Mouse (Mus musculus): Measurements from ENCODE around the gene Mcl1. TPM values are rescaled to one million over a fixed set of nuclear protein-coding genes. Genes with fewer than 3 reads are reported as not detected.
"Not testable (repeated sequence)": the region's sequence is repeated elsewhere in the genome, so short reads cannot be mapped to it uniquely, and the experiment has no call there.

Gene Mcl1
- total RNA-seq, 2 experiments from 2014 or later: 151 to 156 TPM

DNA sequence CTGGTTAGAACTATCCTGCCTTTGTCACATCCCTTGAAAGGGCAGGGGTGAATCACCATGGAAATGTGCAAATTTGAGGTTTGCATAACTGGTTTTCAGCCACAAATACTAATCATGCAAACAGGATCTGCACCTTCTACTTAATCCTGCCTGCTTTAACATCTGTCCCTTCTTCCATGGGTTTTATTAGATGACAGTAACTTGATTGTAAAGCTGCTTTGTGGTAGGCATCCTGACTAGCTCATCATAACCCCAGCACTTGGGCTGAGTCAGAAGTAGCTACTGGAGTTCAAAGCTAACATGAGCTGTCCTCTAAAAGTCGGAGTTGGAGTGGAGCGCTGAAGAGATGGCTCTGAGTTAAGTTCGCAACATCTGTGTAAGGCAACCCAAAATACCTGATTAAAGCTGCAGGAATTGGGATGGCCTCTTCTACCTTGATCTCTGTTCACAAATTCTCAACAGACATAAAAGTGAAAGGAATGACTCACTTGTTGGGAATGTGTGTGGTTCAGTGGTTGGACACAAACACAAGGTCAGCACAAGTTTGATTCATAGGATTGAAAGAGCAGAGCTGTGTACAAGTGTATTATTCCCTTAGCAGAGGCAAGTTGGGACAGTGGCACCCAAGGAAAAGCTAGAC lies 5.5 kb downstream of the Mcl1 start:
- no peak for DNase-seq
- intact Hi-C loops (cut with DNase I): no loop called here

GRCm38 (mm10) chr3:95664940-95665352 lies 6.4 kb downstream of the Mcl1 start:
- no peak for DNase-seq

GRCm38 (mm10) chr3:95666124-95666844 lies 7.7 kb downstream of the Mcl1 start:
- peak in 1 of 2 experiments; percentile 68 for DNase-seq

More at GRCm38 (mm10) chr3:95664940-95665352, 6.4 kb downstream of the Mcl1 start:
- intact Hi-C loops (cut with DNase I): no loop called here

DNA sequence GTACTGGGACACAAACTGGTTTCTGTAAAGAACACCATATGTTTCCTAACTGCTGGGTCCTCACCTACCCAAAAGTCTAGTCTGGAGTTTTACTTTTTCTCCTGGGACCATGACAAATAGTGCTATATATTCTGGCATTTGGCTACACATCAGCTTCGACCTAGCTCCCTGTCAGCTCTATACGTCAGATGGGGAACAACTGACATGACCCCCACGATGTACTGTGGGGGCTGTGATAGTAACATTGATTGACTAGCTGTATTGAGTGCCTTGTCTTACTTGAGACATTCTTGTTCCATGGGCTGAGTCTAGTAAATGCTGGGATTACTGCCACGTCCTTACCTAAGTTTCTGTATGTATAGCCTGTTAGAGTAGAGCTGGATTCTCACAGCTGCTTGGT lies 8.9 kb downstream of the Mcl1 start:
- no peak for DNase-seq
- intact Hi-C loops (cut with DNase I): no loop called here

More at GRCm38 (mm10) chr3:95666124-95666844, 7.7 kb downstream of the Mcl1 start:
- intact Hi-C loops (cut with DNase I): no loop called here

DNA sequence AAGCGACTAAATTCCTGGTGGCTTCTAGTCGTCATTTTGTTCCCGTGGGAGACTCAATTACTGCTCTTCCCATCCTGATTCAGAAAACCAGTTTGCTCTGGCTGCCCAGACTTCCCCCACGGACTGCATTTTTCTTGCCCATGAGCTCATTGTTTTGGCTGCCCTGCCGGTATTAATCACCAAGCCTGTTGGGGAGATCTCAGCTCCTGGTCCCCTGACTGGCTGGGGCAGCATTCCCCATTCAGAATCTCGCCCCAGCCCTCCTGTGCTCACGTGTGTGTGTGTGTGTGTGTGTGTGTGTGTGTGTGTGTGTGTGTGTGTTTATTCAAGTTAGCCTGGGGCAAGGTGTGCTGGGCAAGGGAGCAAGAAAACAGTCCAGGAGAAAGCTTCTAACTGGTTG lies 9.4 kb downstream of the Mcl1 start:
- peak; percentile 62 to 70 for DNase-seq
- intact Hi-C loops (cut with DNase I): no loop called here

GRCm38 (mm10) chr3:95668589-95669308 lies 10.2 kb downstream of the Mcl1 start:
- DNase-seq: no peak
- intact Hi-C loops (cut with DNase I): no loop called here

DNA sequence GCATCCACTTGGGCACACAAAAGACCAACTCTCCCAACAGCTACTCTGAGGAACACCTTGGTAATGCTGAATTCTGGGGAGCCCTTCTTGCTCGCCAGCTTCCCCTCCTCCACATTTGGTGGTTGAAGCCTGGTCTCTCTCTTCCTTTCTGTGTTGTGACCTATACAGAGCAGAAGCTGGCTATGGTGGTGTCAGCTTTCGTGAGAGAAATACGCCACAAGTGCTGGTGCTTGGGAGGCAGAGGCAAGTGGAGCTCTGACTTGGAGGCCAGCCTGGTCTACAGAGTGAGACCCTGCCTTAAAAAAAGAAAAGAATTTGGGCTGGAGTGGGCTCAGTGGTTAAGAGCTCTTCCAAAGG lies 10.7 kb downstream of the Mcl1 start:
- DNase-seq: no peak
- intact Hi-C loops (cut with DNase I): no loop called here

DNA sequence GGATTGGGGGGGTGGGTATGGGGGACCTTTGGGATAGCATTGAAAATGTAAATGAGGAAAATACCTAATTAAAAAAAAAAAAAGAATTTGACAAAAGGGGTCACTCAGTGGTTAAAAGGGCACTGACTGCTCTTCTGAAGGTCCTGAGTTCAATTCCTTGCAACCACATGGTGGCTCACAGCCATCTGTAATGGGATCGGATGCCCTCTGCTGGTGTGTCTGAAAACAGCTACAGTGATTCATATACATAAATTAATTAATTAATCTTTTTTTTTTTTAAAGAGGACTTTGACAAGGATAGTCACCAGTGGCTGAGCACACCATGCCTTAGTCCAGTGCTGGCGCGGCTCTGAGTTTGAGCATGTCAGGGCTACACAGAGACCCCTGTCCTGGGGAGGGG lies 11.8 kb downstream of the Mcl1 start:
- DNase-seq; intact Hi-C loops (cut with DNase I): not testable (repeated sequence)

- DNase-seq: no peak
- intact Hi-C loops (cut with DNase I): no loop called here
Observed at GRCm38 (mm10) chr3:95671201-95671600, 12.6 kb downstream of the Mcl1 start.

- intact Hi-C loops (cut with DNase I): no loop called here
Observed at GRCm38 (mm10) chr3:95672461-95672860, 13.9 kb downstream of the Mcl1 start.

GRCm38 (mm10) chr3:95672861-95673706 lies 14.5 kb downstream of the Mcl1 start:
- intact Hi-C loops (cut with DNase I): no loop called here
- peak in 1 of 2 experiments; percentile 67 for DNase-seq

More at GRCm38 (mm10) chr3:95672461-95672860, 13.9 kb downstream of the Mcl1 start:
- peak in 1 of 2 experiments; percentile 37 for DNase-seq

GRCm38 (mm10) chr3:95673707-95674211 lies 15.2 kb downstream of the Mcl1 start:
- DNase-seq: peak in 1 of 2 experiments; percentile 70
- intact Hi-C loops (cut with DNase I): no loop called here

DNA sequence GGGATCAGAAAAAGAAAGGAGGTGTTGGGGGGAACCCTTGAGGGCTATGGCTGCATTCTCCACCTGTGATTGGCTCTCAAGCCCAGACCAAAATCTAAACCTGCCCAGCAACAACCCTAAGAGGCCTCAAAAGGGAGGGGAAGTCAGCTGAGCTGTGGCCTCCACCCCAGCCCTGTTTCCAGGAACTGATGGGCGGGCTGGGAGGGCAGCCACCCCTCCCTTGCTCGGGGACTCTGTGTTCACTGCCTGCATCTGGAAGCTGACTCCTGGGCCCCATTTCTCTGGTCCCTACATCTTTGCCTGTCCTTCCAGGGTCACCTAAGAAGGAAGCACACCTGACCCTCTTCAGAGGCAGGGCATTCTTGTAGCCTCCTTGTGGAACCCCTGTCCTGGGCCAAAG lies 15.6 kb downstream of the Mcl1 start:
- intact Hi-C loops (cut with DNase I): no loop called here
- peak; percentile 78 to 83 for DNase-seq

DNA sequence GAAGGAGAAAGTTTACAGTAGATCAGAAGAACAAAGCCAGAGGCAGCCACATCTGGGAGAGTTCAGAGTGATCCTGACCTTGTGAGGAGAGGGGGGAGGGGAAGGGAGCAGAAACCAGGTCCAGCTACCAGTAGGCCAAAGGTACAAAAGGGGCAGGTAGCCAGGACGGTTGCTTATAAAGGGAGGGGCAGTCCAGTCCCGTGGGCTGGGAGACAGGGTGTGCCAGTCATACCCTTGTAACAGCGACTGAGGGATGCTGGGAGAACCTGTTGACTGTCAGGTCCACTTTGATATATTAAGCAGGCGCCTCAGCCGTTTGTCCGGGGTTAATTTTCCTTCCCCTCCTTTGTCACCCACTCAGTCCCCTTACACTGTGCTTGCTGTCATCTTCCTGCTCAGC lies 16.2 kb downstream of the Mcl1 start:
- intact Hi-C loops (cut with DNase I): loop anchor here (1.0 kb wide), 2 partner anchors 16 to 42 kb away; no protein-coding TSS in a partner anchor
- DNase-seq: no peak

DNA sequence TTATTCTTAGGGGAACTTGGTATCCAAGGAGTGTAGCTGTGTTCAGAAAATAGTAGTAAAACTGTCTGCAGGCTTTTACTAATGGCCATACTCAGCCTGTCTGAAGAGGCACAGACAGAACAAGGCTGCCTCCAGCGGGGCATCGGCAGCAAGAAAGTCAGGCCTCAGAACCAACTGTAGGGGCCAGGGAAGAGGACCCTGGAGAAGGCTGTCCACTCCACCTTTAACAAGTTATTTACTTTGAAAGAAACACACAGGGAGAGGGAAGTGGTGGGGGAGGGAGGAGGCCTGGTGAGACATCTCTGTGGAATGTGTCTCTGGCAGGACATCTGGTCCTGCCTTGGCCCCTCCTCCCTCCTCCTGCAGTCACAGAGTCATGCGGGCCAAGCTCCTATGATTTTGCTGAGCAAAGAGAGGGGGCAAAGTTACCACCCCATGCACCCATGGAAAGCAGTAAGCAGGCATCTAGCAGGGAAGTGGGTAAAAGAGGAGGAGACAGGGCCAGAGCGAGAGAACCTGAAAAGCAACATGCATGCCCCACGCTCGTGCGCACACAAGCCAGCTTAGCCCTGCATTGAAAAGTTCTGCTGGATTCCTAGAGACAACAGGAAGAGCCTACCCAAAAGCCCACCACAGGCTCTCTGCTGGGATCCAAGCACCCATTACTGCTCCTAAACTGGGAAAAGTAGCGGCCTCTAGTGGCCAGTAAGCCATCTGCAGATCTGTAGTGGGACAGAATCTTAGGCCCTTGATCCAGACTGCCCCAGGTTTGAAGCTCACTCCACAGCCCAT lies 16.9 kb downstream of the Mcl1 start:
- intact Hi-C loops (cut with DNase I): loop anchor here (1.0 to 2.0 kb wide), 3 partner anchors 16 to 42 kb away; no protein-coding TSS in a partner anchor
- DNase-seq: peak; percentile 82 to 89

DNA sequence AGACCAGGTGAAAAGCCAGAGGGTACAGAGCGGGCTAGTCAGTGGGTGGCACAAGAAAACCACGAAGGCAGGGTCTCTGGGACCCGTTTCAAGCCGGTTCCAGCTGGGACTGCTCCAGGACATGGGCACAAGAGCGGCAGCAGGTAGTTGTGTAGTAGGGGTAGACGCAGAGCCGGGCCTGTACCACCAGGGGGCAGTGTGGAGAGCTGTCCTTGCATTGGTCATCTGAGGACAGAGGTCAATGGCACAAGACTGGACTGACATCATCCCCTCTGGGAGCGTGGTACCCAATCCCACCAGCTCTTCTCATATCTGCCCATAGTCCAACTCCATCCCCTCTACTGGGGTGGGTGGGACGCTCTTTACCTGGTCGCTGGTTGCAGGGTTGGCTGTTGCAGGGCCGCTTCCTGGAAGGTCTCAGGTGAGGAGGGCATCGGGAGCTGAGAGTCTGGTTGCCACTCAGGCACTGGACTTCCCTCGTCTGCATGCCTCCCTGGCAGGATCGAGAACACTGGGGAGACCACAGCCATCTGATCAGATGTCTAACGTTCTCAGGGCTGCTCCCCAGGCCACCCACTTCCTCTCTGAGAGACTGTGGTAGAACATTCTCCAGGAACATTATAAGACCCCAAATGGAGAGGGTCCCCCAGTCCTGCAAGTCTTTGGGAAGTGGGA lies 18.3 kb downstream of the Mcl1 start:
- intact Hi-C loops (cut with DNase I): loop anchor here (2.0 kb wide), 1 partner anchor 24 kb away; no protein-coding TSS in a partner anchor
- peak; percentile 87 for DNase-seq

GRCm38 (mm10) chr3:95677420-95678090 lies 19.0 kb downstream of the Mcl1 start:
- intact Hi-C loops (cut with DNase I): loop anchor here (2.0 kb wide), 1 partner anchor 23 kb away; no protein-coding TSS in a partner anchor
- DNase-seq: peak in 1 of 2 experiments; percentile 52

DNA sequence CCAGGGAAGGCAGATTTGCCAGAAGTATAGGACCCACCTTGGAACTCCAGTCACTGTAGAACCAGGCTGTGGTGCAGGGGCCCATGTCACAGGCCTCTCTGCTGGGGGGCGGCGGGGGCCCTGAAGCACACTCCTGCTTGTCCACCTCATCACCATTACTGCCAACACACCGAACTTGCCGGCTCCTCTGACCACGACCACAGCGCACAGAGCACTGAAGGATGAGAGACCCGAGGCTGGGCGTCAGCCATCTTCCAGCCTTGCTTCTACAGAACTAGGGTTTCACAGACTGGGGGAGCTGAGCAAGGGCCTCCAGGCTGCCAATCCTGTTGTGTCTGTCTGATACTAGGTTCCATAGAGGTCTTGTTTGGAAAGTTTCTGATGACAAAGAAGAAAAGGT lies 21.0 kb downstream of the Mcl1 start:
- intact Hi-C loops (cut with DNase I): no loop called here
- no peak for DNase-seq
